Mouse (Mus musculus) cerebellum, adult 2 months (tissue): ENCODE data around the gene Tchh. TPM values are rescaled to one million over a fixed set of nuclear protein-coding genes. Genes with fewer than 3 reads are reported as not detected.
"Not testable (repeated sequence)": the region's sequence is repeated elsewhere in the genome, so short reads cannot be mapped to it uniquely, and the experiment has no call there.

Experiments
- DNase-seq, 2 experiments: peaks; one replicate each; pipeline ENCODE4 v3.0.0; 2021
- H3K27ac ChIP-seq: fragments of 200-500 bp; 2 replicates; pipeline ENCODE4 v1.5.1; 2012; ENCODE audit warnings: low read length, control low read depth, inconsistent platforms; ENCODE audit not compliant: insufficient read depth
- H3K27me3 ChIP-seq: fragments of 200-500 bp; 2 replicates; pipeline ENCODE4 v1.6.1; 2012; ENCODE audit warnings: inconsistent platforms, mild to moderate bottlenecking, low read length, moderate library complexity; ENCODE audit not compliant: control insufficient read depth, insufficient read depth
- H3K4me1 ChIP-seq: fragments of 200-500 bp; 2 replicates; pipeline ENCODE4 v1.6.1; 2011; ENCODE audit warnings: low read length; ENCODE audit not compliant: control insufficient read depth, insufficient read depth
- H3K4me3 ChIP-seq: fragments of 200-500 bp; replicated peaks from 2 replicates; pipeline ENCODE3; 2011; ENCODE audit warnings: mild to moderate bottlenecking, low read depth, low read length, control low read depth; ENCODE audit not compliant: insufficient read depth
- CTCF ChIP-seq: fragments of 200-500 bp; IDR thresholded peaks from 2 replicates; pipeline ENCODE4 v1.5.1; 2011; ENCODE audit warnings: low read depth, mild to moderate bottlenecking, control low read depth, low read length, moderate library complexity, borderline replicate concordance; ENCODE audit not compliant: insufficient read depth
- POLR2A ChIP-seq: fragments of 200-500 bp; IDR thresholded peaks from 2 replicates; pipeline ENCODE4 v1.6.1; 2011; ENCODE audit warnings: low read length, control low read depth, borderline replicate concordance; ENCODE audit not compliant: insufficient read depth
- WGBS: fragments of 180-500 bp; shearing (Covaris S2); methylation state at CpG from one replicate; pipeline ENCODE4 v1.1.7; 2018; 5-methylcytosine and 5-hydroxymethylcytosine counted together
- polyA plus RNA-seq: library from polyadenylated mRNA; depleted of rRNA; stranded (reverse); fragments of >200 nt; gene quantifications from 2 replicates; pipeline ENCODE4 v1.2.3, GENCODE M21; 2012

Gene Tchh
- polyA plus RNA-seq, 1 experiment, result 0.82 TPM

GRCm38 (mm10) chr3:93444343-93445164, 2.4 kb downstream of the Tchh start:
- 2% methylated on average over 56 of the region's 56 CpGs for whole genome bisulfite sequencing
- no peak for TF ChIP-seq POLR2A
- no peak for TF ChIP-seq CTCF

GRCm38 (mm10) chr3:93445165-93445705, 3.1 kb downstream of the Tchh start:
- Histone ChIP-seq H3K27me3 (peaks cover 4% of the 10 kb centered on the region; the same call in 1 of the 2 replicates), H3K27ac (no peak overlapping the region), H3K4me3 (peak overlapping the region; percentile 54), H3K4me1 (peaks cover 3% of the 10 kb centered on the region; the same call in 1 of the 2 replicates)
- TF ChIP-seq POLR2A (no peak), CTCF (no peak)
- DNase-seq, result peak; percentile 5 to 27
- WGBS, result under 1% methylated on average over 36 of the region's 36 CpGs

More at GRCm38 (mm10) chr3:93444343-93445164, 2.4 kb downstream of the Tchh start:
- no peak overlapping the region for H3K27ac ChIP-seq
- peaks cover 4% of the 10 kb centered on the region; the same call in 1 of the 2 replicates for H3K27me3 ChIP-seq
- peak; percentile 18 to 47 for DNase-seq
- peaks cover 3% of the 10 kb centered on the region; the same call in 1 of the 2 replicates for H3K4me1 ChIP-seq
- H3K4me3 ChIP-seq, result peak overlapping the region; percentile 54

GRCm38 (mm10) chr3:93446128-93446755, 4.1 kb downstream of the Tchh start:
- Histone ChIP-seq H3K4me1 (peaks cover 3% of the 10 kb centered on the region; the same call in 1 of the 2 replicates), H3K27me3 (peaks cover 4% of the 10 kb centered on the region; the same call in 1 of the 2 replicates), H3K27ac (no peak overlapping the region), H3K4me3 (peak overlapping the region; percentile 54)
- WGBS, result 1% methylated on average over 54 of the region's 54 CpGs
- DNase-seq, result peak; percentile 22 to 35
- TF ChIP-seq CTCF, result no peak
- no peak for TF ChIP-seq POLR2A

DNA sequence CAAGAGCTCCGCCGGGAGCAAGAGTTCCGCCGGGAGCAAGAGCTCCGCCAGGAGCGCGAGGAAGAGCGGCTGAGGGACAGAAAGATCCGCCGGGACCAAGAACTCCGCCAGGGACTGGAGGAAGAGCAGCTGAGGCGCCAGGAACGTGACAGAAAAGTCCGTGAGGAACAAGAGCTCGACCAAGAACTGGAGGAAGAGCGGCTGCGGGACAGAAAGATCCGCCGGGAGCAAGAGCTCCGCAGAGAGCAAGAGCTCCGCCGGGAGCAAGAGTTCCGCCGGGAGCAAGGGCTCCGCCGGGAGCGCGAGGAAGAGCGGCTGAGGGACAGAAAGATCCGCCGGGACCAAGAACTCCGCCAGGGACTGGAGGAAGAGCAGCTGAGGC, 4.6 kb downstream of the Tchh start:
- H3K27ac ChIP-seq, DNase-seq, H3K4me1 ChIP-seq, H3K27me3 ChIP-seq: not testable (repeated sequence)
- 2% methylated on average over 32 of the region's 32 CpGs for WGBS
- peak overlapping the region; percentile 26 for H3K4me3 ChIP-seq

DNA sequence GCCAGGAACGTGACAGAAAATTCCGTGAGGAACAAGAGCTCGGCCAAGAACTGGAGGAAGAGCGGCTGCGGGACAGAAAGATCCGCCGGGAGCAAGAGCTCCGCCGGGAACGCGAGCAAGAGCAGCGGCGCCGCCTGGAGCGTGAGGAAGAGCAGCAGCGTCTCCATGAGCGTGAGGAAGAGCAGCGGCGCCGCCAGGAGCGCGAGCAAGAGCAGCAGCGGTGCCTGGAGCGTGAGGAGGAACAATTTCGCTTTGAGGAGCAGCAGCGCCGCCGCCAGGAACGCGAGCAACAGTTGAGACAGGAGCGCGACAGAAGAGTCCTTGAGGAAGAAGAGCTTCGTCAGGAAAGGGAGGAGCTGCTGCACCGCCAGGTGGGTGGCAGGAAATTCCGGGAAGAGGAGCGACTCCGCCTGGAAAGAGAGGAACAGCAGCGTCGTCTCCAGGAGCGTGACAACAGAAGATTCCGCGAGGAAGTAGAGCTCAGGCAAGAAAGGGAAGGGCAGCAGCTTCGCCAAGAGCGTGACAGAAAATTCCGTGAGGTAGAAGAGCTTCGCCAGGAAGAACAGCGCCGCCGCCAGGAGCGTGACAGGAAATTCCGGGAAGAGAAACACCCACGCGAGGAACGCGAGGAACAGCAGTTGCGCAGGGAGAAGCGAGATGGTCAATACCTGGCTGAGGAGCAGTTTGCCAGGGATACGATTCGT, 5.2 kb downstream of the Tchh start:
- DNase-seq, result peak; percentile 54 to 58
- Histone ChIP-seq H3K4me3 (peak overlapping the region; percentile 51), H3K4me1 (peaks cover 3% of the 10 kb centered on the region; the same call in 1 of the 2 replicates), H3K27ac (no peak overlapping the region), H3K27me3 (peaks cover 4% of the 10 kb centered on the region; the same call in 1 of the 2 replicates)
- under 1% methylated on average over 59 of the region's 59 CpGs for WGBS
- peak; percentile 22; the same call in 1 of the 2 replicates for TF ChIP-seq CTCF
- TF ChIP-seq POLR2A, result no peak

GRCm38 (mm10) chr3:93466556-93466955, 24.4 kb downstream of the Tchh start:
- H3K4me3 ChIP-seq, result no peak overlapping the region
- no peak overlapping the region for H3K27ac ChIP-seq
- DNase-seq, result no peak
- H3K27me3 ChIP-seq, result no peaks in the 10 kb centered on the region
- no peaks in the 10 kb centered on the region for H3K4me1 ChIP-seq
- TF ChIP-seq CTCF (no peak), POLR2A (no peak)
- 66% methylated on average over 3 of the region's 3 CpGs for WGBS

GRCm38 (mm10) chr3:93467130-93467529, 25.0 kb downstream of the Tchh start:
- no peaks in the 10 kb centered on the region for H3K27me3 ChIP-seq
- no peak overlapping the region for H3K27ac ChIP-seq
- no peak for DNase-seq
- TF ChIP-seq POLR2A (no peak), CTCF (no peak)
- WGBS, result 86% methylated on average over 4 of the region's 4 CpGs
- no peak overlapping the region for H3K4me3 ChIP-seq
- H3K4me1 ChIP-seq, result no peaks in the 10 kb centered on the region
